Mouse (Mus musculus) lung, adult 2 months (tissue): ENCODE measurements around the gene Abca7.

Source experiments
- CTCF ChIP-seq: fragments of 200-500 bp; IDR thresholded peaks from 2 replicates; pipeline ENCODE4 v1.5.1; 2011; ENCODE audit warnings: mild to moderate bottlenecking, low read length, control low read depth; ENCODE audit not compliant: insufficient read depth
- POLR2A ChIP-seq: fragments of 200-500 bp; IDR thresholded peaks from 2 replicates; pipeline ENCODE4 v1.6.1; 2011; ENCODE audit warnings: low read depth, mild to moderate bottlenecking, control low read depth, low read length, borderline replicate concordance; ENCODE audit errors: extremely low read depth

DNA sequence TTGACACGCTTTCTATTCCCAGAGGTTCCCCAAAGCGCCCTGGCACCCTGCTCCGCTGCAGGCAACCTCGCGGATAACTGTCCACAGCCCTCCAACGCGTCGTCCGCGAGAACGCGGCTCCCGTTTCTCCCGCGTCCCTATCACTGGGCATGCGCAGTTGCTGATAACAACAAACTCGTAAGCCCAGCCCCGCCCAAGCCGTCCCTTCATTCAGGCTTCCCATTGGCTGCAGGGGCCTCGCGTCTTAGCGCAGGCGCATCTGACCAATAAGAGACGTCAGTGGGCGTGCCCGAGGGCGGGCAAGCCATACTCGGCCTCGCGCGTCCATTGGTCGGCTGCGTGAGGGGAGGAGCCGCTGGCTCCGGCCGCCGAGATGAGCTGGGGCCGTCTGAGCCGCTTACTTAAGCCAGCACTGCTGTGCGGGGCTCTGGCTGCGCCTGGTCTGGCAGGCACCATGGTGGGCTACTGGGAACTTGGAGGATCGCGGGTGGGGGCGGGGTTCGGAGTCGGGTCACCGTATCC is 57.0 kb downstream of the Abca7 start:
- no peak for TF ChIP-seq CTCF
- TF ChIP-seq POLR2A: peak; percentile 96
